Mouse (Mus musculus): ENCODE measurements around the gene Kcnb1. TPM values are rescaled to one million over a fixed set of nuclear protein-coding genes. Genes with fewer than 3 reads are reported as not detected.

The Kcnb1 gene
- total and polyA plus RNA-seq, 2 experiments from 2014 or later = 1.7 to 4.8 TPM

DNA sequence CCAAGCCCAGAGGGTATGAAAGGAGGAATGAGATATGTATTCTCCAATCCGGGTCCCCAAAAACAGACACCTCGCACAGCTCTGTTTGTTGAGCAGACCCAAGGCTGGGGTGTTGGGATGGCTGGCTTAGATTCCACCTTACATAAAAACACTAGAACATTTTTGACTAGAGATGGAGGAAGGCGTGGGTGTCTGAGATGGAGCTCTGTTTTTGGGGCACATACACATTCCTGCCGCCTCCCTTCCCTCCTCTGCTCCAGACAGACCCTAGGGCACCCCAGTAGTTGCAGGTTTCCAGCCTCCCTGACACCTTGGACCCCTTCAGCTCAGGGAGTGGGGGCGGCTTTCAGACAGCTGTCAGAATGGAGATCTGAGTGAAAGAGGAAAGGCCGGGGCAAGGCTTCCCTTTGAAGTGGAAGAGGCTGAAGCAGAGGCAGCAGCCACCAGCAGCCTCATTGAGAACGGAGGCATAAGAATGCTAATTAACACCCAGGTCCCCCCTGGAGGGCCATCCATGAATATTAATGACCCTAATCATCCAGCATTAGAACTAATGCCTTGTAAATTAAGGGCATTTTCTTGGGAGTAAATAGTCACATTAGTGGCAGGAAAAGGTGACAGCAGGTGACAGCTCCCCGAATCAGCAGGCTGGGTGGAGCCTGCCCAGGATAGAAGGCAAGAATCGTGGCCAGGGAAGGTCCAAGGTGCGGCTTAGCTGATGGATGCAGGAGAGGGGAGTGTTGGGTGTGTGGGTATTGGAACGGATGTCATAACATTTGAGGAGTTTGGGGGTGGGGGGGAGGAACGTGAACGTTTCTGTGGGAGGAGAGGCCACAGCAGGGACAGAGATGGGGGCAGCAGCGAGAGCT, 45.3 kb downstream of the Kcnb1 start:
- Histone ChIP-seq H3K27ac (ENCODE audit: low read depth) (no peak overlapping the region), H3K27me3 (ENCODE audit: control insufficient read depth, insufficient read depth, low read length) (0 out of 2 replicates have a peak, but pooled peaks cover 9% of the 10 kb centered on the region), H3K4me3 (ENCODE audit: low read depth, low read length) (no peak overlapping the region), H3K4me2 (ENCODE audit: low read depth, low read length) (no peak overlapping the region), H3K36me3 (replicated peaks; ENCODE audit: control insufficient read depth, insufficient read depth, low read length) (no peaks in the 10 kb centered on the region), H3K9me3 (replicated peaks; ENCODE audit: control insufficient read depth, low read length) (no peaks in the 10 kb centered on the region), H3K4me1 (ENCODE audit: control insufficient read depth, insufficient read depth) (peaks cover 5% of the 10 kb centered on the region; the same call in 1 of the 2 replicates), H3K9ac (replicated peaks; ENCODE audit: low read depth, low read length) (no peak overlapping the region)
- WGBS = 11% methylated on average over 14 of the region's 14 CpGs
- TF ChIP-seq EP300 (IDR thresholded peaks at IDR 0.05; ENCODE audit: low read depth) (no peak), CTCF (IDR thresholded peaks at IDR 0.05; ENCODE audit: low read depth) (no peak)
- no peak for DNase-seq (ENCODE audit: low spot score)
- ATAC-seq (ENCODE audit: insufficient read depth, low read depth) = no peak

DNA sequence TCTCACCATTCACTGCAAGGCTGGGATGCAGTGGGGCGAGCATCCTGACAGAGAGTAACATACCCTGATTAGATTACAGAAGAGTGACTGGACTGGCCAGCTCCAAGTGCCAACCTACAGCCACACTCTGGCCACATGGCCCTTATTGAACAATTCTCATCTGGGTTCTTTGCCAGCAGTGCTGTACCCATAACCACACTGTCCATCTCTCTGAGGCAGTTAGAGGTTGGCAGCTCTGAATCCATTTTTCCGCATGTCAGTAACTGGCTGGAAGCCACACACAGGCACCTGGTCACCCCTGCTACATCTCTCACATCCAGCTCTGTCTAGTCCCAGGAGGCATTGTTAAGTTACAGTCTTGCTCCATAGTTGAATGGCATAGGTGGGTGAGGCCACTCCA, 46.0 kb downstream of the Kcnb1 start:
- Histone ChIP-seq H3K4me2 (ENCODE audit: low read depth, low read length) (no peak overlapping the region), H3K27ac (ENCODE audit: low read depth) (no peak overlapping the region), H3K9ac (replicated peaks; ENCODE audit: low read depth, low read length) (no peak overlapping the region), H3K4me3 (ENCODE audit: low read depth, low read length) (no peak overlapping the region), H3K36me3 (replicated peaks; ENCODE audit: control insufficient read depth, insufficient read depth, low read length) (no peaks in the 10 kb centered on the region), H3K4me1 (ENCODE audit: control insufficient read depth, insufficient read depth) (peaks cover 5% of the 10 kb centered on the region; the same call in 1 of the 2 replicates), H3K27me3 (ENCODE audit: control insufficient read depth, insufficient read depth, low read length) (0 out of 2 replicates have a peak, but pooled peaks cover 9% of the 10 kb centered on the region), H3K9me3 (replicated peaks; ENCODE audit: control insufficient read depth, low read length) (no peaks in the 10 kb centered on the region)
- ATAC-seq (ENCODE audit: insufficient read depth, low read depth) (no peak), DNase-seq (ENCODE audit: low spot score) (no peak)
- TF ChIP-seq CTCF (IDR thresholded peaks at IDR 0.05; ENCODE audit: low read depth) (no peak), EP300 (IDR thresholded peaks at IDR 0.05; ENCODE audit: low read depth) (no peak)
- 48% methylated on average over 2 of the region's 2 CpGs for WGBS

DNA sequence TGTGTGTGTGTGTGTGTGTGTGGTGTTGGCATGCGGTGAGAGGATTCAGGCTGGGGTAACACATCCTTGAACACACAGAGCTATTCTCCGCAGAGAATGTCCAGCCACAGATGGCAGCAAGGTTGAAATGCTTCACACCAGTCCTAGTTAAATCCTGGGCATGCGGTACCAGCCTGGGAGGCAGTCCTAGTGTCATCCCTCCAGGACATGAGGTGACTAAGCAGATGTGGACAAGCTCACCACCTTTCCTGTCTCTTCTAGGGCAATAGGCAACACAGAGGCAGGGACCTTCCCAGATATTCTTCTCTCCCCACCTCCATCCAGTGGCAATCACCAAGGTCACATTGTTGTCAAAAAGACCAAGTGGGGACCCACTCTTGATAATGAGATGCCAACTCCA, 47.7 kb downstream of the Kcnb1 start:
- ATAC-seq (ENCODE audit: insufficient read depth, low read depth) (no peak), DNase-seq (ENCODE audit: low spot score) (no peak)
- Histone ChIP-seq H3K4me1 (ENCODE audit: control insufficient read depth, insufficient read depth) (no peaks in the 10 kb centered on the region), H3K27me3 (ENCODE audit: control insufficient read depth, insufficient read depth, low read length) (0 out of 2 replicates have a peak, but pooled peaks cover 9% of the 10 kb centered on the region), H3K36me3 (replicated peaks; ENCODE audit: control insufficient read depth, insufficient read depth, low read length) (no peaks in the 10 kb centered on the region), H3K9ac (replicated peaks; ENCODE audit: low read depth, low read length) (no peak overlapping the region), H3K4me3 (ENCODE audit: low read depth, low read length) (no peak overlapping the region), H3K27ac (ENCODE audit: low read depth) (no peak overlapping the region), H3K4me2 (ENCODE audit: low read depth, low read length) (no peak overlapping the region), H3K9me3 (replicated peaks; ENCODE audit: control insufficient read depth, low read length) (no peaks in the 10 kb centered on the region)
- no peak for TF ChIP-seq EP300 (IDR thresholded peaks at IDR 0.05; ENCODE audit: low read depth)
- WGBS = 83% methylated on average over 3 of the region's 3 CpGs

DNA sequence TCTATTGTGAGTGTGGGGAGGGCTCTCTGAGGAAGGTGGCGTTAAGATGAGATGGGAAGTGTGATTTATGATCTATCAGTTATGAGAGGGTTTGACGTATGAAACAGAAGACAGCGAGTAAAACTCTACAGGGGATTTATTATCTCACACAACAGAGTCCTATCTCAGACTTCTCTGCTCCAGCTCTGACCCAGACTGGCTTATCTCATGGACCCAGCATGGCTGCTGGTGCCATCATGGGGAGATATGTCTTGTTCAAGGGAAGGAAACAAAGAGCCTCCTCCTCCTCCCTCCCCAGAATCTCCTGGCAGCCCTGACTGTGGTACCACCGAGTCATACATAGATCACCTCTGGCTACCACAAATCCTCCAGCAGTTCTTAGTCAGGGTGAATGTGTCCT, 48.1 kb downstream of the Kcnb1 start:
- H3K9ac ChIP-seq (replicated peaks; ENCODE audit: low read depth, low read length) = no peak overlapping the region
- ATAC-seq (ENCODE audit: insufficient read depth, low read depth) (no peak), DNase-seq (ENCODE audit: low spot score) (no peak)
- no peak overlapping the region for H3K4me3 ChIP-seq (ENCODE audit: low read depth, low read length)
- H3K4me2 ChIP-seq (ENCODE audit: low read depth, low read length) = no peak overlapping the region
- 0 out of 2 replicates have a peak, but pooled peaks cover 9% of the 10 kb centered on the region for H3K27me3 ChIP-seq (ENCODE audit: control insufficient read depth, insufficient read depth, low read length)
- TF ChIP-seq EP300 (IDR thresholded peaks at IDR 0.05; ENCODE audit: low read depth) = no peak
- no peak for TF ChIP-seq CTCF (IDR thresholded peaks at IDR 0.05; ENCODE audit: low read depth)
- 51% methylated on average over 4 of the region's 4 CpGs for whole genome bisulfite sequencing
- no peaks in the 10 kb centered on the region for H3K9me3 ChIP-seq (replicated peaks; ENCODE audit: control insufficient read depth, low read length)
- no peak overlapping the region for H3K27ac ChIP-seq (ENCODE audit: low read depth)
- H3K4me1 ChIP-seq (ENCODE audit: control insufficient read depth, insufficient read depth) = no peaks in the 10 kb centered on the region
- H3K36me3 ChIP-seq (replicated peaks; ENCODE audit: control insufficient read depth, insufficient read depth, low read length) = no peaks in the 10 kb centered on the region

DNA sequence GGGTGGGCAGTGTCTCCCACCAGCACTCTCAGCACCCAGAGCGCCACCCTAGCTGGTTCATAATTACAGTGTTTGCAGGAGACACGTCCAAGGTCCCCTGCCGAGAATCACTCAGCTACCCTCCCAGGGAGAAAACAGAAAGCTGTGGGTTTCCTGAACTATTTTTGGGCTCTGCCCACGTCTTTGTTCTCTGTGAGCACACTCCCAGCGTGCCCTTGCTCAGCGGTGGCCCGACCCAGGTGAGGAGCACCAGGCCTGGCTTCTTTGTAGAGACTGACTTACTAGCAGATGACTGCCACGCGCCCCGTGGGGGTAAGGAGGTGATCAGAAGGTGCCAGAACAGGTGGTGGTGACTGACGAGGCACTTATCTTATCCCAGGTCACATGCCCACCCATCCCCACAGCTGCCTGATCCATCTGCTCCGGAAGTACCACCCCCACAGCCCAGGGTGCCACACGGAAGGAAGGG, 50.1 kb downstream of the Kcnb1 start:
- H3K27ac ChIP-seq (ENCODE audit: low read depth) = no peak overlapping the region
- no peak overlapping the region for H3K9ac ChIP-seq (replicated peaks; ENCODE audit: low read depth, low read length)
- H3K4me3 ChIP-seq (ENCODE audit: low read depth, low read length) = no peak overlapping the region
- H3K4me2 ChIP-seq (ENCODE audit: low read depth, low read length) = no peak overlapping the region
- WGBS = 32% methylated on average over 13 of the region's 13 CpGs
- ATAC-seq (ENCODE audit: insufficient read depth, low read depth) (no peak), DNase-seq (ENCODE audit: low spot score) (no peak)
- TF ChIP-seq EP300 (IDR thresholded peaks at IDR 0.05; ENCODE audit: low read depth) = no peak
- no peak for TF ChIP-seq CTCF (IDR thresholded peaks at IDR 0.05; ENCODE audit: low read depth)
- H3K27me3 ChIP-seq (ENCODE audit: control insufficient read depth, insufficient read depth, low read length) = no peaks in the 10 kb centered on the region
- no peaks in the 10 kb centered on the region for H3K4me1 ChIP-seq (ENCODE audit: control insufficient read depth, insufficient read depth)
- no peaks in the 10 kb centered on the region for H3K36me3 ChIP-seq (replicated peaks; ENCODE audit: control insufficient read depth, insufficient read depth, low read length)
- H3K9me3 ChIP-seq (replicated peaks; ENCODE audit: control insufficient read depth, low read length) = no peaks in the 10 kb centered on the region
